8 mouse cellular contexts compared by ENCODE assay signal in the genomic region with DNA sequence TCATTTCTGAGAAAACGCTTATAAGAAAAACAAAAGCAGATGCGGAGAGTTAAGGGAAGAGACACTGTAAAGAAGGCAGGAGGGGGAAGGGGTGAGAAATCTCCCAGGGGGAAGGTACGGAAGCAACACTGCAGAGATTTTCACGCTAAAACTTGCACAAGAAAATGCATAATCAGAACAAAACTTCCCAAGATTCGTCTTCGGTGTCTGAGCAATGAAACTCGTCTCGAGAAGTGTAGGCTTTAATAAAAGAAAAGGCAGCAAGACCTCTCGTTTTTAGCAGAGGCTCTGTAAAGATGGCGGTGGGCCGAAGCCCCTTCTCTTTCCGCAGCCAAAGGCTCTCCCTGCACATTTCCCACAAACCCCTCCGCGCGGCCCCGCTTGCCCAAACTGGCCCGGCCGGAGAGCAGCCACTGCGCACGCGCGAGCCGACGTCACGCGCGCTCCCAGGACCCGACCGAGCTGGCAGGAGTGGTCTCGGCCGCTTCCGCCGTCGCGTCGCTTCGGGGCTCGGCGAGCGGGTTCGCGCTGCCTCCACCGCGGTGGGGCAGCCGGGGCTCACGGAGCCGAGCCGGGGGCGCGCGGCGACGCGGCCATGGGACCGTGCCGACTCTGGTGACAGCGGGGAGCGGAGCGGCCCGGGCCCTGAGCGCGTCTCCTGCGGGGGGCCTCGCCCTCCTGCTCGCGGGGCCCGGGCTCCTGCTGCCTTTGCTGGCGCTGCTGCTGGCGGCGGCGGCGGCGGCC. TPM values are rescaled to one million over a fixed set of nuclear protein-coding genes. Genes with fewer than 3 reads are reported as not detected.
DNase-seq lines count a peak whose midpoint lies in the region; ATAC-seq lines count a peak whose summit lies in the region.

A gene (plus strand): TSS at position 445 of the 744 bp plus-strand sequence.

- H3K36me3 ChIP-seq in hindbrain, embryonic 13.5 days, result no peaks in the 10 kb centered on the region

- H3K4me3 ChIP-seq in hindbrain, embryonic 13.5 days, result peak within 1 kb of the TSS; percentile 97

- ATAC-seq in hindbrain, embryonic 13.5 days (ENCODE audit: low FRiP score), result peak; percentile 96

- DNase-seq in NIH3T3 (ENCODE audit: low read depth), result peak; percentile 99
- peak; percentile 99 for DNase-seq in cerebellum, postnatal 10 days
- DNase-seq in frontal cortex, postnatal 14 days (ENCODE audit: low spot score in 2 of 2), result peak; percentile 91 to 96
- peak; percentile 93 to 98 for DNase-seq in layer of hippocampus, postnatal 25 days (ENCODE audit: extremely low spot score in 1 of 2, low spot score in 1 of 2)
- peak; percentile 97 for DNase-seq in lung, postnatal 25 days (ENCODE audit: low spot score)
- DNase-seq in retina, embryonic 14.5 days (ENCODE audit: low spot score), result peak; percentile 98
- DNase-seq in thymus, postnatal 4 days, result peak; percentile 96

- peak within 1 kb of the TSS; percentile 88 for H3K4me2 ChIP-seq in hindbrain, embryonic 13.5 days

- H3K4me1 ChIP-seq in hindbrain, embryonic 13.5 days (replicated peaks), result peaks cover 35% of the 10 kb centered on the region

- H3K9me3 ChIP-seq in hindbrain, embryonic 13.5 days, result no peaks in the 10 kb centered on the region

- peak within 1 kb of the TSS; percentile 99 for H3K9ac ChIP-seq in hindbrain, embryonic 13.5 days

- H3K27me3 ChIP-seq in hindbrain, embryonic 13.5 days, result no peaks in the 10 kb centered on the region

- 0% methylated on average over 54 of the region's 73 CpGs for WGBS in hindbrain, embryonic 13.5 days

- H3K27ac ChIP-seq in hindbrain, embryonic 13.5 days, result peak within 1 kb of the TSS; percentile 97

RNA-seq across cellular contexts. Expression of the gene that starts here (rescaled TPM):
- polyA plus RNA-seq in hindbrain, embryonic 13.5 days (2015; fragmentation: Nextera tagmentation; extraction: Ambion mirVana), result 52.4 and 54.9 TPM in 2 replicates
- total RNA-seq in layer of hippocampus, postnatal 25 days (2021), result 100 to 1,000 TPM; 129 to 131 TPM

Comparison
In these comparisons a context has a peak if more than half of its experiments do, and no peak if none do; other contexts are left out.
1. Peak in every context shown above with its lines: DNase-seq, ATAC-seq, H3K4me3 ChIP-seq and H3K27ac ChIP-seq.